Mouse (Mus musculus): ENCODE results near the gene Ear6.

The Ear6 gene

GRCm38 (mm10) chr14:51893809-51894208 is 40.3 kb downstream of the Ear6 start:
- no peak for DNase-seq (ENCODE audit: low spot score)

GRCm38 (mm10) chr14:51895071-51895470 is 41.6 kb downstream of the Ear6 start:
- no peak for DNase-seq (ENCODE audit: low spot score)

DNA sequence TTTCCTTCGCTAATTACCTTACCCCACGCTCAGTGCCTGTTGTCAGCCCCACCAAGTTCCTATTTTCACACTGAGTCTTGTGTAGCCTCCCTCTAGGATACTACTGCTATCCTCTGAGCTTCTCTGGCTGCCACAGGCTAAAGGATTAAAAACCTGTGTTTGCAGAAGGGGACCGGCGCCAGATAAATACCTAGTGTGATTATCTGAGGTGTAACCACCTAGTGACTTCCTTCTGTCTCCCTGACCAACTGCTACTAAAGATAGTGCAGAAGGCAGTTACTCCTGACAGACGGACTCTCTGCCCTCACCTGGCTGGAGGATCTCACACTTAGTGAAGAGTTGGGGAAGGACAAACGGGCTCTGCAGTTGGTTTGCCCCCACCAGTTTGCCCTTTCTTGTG is 42.5 kb downstream of the Ear6 start:
- DNase-seq (ENCODE audit: low spot score), result no peak

- DNase-seq (ENCODE audit: low spot score), result no peak
Measured at GRCm38 (mm10) chr14:51896539-51897170, 43.2 kb downstream of the Ear6 start.

DNA sequence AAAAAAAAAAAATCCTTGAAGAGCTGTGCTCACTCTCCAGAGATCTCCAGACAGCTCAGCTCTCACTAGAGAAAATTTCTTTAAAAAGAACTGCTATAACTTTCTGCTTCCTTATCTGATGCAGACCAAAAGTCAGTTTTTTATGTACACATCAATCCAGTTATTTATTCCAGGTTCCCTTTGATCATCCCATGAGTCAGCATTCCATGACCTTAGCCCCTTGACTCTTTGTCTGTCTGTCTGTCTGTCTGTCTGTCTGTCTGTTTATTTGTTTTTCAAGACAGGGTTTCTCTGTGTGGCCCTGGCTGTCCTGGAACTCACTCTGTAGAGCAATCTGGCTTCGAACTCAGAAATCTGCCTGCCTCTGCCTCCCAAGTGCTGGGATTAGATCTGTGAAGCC is 45.9 kb downstream of the Ear6 start:
- DNase-seq (ENCODE audit: low spot score), result no peak

- peak; percentile 40 for DNase-seq (ENCODE audit: low spot score)
Measured at GRCm38 (mm10) chr14:51902806-51903710, 49.6 kb downstream of the Ear6 start.

GRCm38 (mm10) chr14:51903782-51904181 is 50.3 kb downstream of the Ear6 start:
- DNase-seq (ENCODE audit: low spot score), result no peak

All from c-Kit-positive CD71-positive TER-119-positive erythroid progenitor cells, embryonic 14.5 days (primary cell).